Mouse (Mus musculus) midbrain, embryonic 13.5 days (tissue): ENCODE measurements around the gene S1pr3. TPM values are rescaled to one million over a fixed set of nuclear protein-coding genes. Genes with fewer than 3 reads are reported as not detected.

Source experiments
- ATAC-seq: fragments of 200-750 bp; cut with Nextera tagmentation; 2 replicates; pipeline ENCODE4 v1.8.0; 2017; ENCODE audit warnings: mild to moderate bottlenecking, moderate TSS enrichment, moderate library complexity
- H3K27ac ChIP-seq: fragments of 300-500 bp; sonication (generic); 2 replicates; pipeline ENCODE4 v1.5.1; 2015; ENCODE audit warnings: inconsistent platforms, mild to moderate bottlenecking, moderate library complexity
- H3K27me3 ChIP-seq: fragments of 300-500 bp; sonication (generic); 2 replicates; pipeline ENCODE4 v1.6.1; 2015; ENCODE audit warnings: mild to moderate bottlenecking, inconsistent platforms
- H3K36me3 ChIP-seq: fragments of 300-500 bp; sonication (generic); 2 replicates; pipeline ENCODE4 v1.6.1; 2015; ENCODE audit warnings: mild to moderate bottlenecking, inconsistent platforms
- H3K4me1 ChIP-seq: fragments of 300-500 bp; sonication (generic); replicated peaks from 2 replicates; pipeline ENCODE4 v1.6.1; 2015; ENCODE audit warnings: inconsistent platforms
- H3K4me2 ChIP-seq: fragments of 300-500 bp; sonication (generic); replicated peaks from 2 replicates; pipeline ENCODE4 v1.6.1; 2015; ENCODE audit warnings: moderate library complexity, mild to moderate bottlenecking, inconsistent platforms
- H3K4me3 ChIP-seq: fragments of 300-500 bp; sonication (generic); replicated peaks from 2 replicates; pipeline ENCODE4 v1.5.1; 2015; ENCODE audit warnings: mild to moderate bottlenecking, inconsistent platforms
- H3K9ac ChIP-seq: fragments of 300-500 bp; sonication (generic); replicated peaks from 2 replicates; pipeline ENCODE4 v1.6.1; 2015; ENCODE audit warnings: mild to moderate bottlenecking, inconsistent platforms
- H3K9me3 ChIP-seq: fragments of 300-500 bp; sonication (generic); 2 replicates; pipeline ENCODE4 v1.6.1; 2016; ENCODE audit warnings: mild to moderate bottlenecking, inconsistent platforms
- WGBS: fragments of 180-500 bp; shearing (Covaris S2); methylation state at CpG from one replicate; pipeline ENCODE4 v1.1.7; 2015; 5-methylcytosine and 5-hydroxymethylcytosine counted together
- polyA plus RNA-seq: library from polyadenylated mRNA; unstranded; fragments of >200 nt; fragmentation: Nextera tagmentation; extraction: Ambion mirVana; gene quantifications from 2 replicates; pipeline ENCODE4 v1.2.1, GENCODE M21; 2015

The S1pr3 gene
- polyA plus RNA-seq, 1 experiment from 2014 or later, result 10.4 TPM

DNA sequence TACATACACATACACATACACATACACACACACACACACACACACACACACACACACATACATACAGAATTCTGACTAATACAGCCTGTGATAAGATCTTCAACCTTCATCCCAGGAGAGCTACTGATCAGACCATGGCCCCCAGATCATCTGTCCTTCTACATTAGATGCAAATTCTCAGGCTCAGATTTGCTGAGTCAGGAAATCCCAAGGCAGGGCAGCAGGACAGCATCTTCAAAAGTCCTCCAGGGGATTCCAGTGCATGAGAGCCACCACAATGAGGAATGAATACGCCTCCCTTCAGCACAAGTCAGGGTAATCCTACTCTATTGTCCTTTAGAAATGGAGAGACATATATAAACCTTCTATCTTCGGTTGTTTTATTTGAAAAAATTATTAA is 23.5 kb upstream of the S1pr3 start:
- Histone ChIP-seq H3K4me3 (no peak overlapping the region), H3K4me2 (no peak overlapping the region), H3K27ac (no peak overlapping the region), H3K9me3 (no peaks in the 10 kb centered on the region), H3K36me3 (no peaks in the 10 kb centered on the region), H3K9ac (no peak overlapping the region), H3K27me3 (no peaks in the 10 kb centered on the region), H3K4me1 (peaks cover 16% of the 10 kb centered on the region)
- 61% methylated on average over 2 of the region's 2 CpGs for WGBS
- ATAC-seq, result no peak

- no peak for ATAC-seq
- H3K36me3 ChIP-seq, result no peaks in the 10 kb centered on the region
- no peak overlapping the region for H3K4me3 ChIP-seq
- no peak overlapping the region for H3K4me2 ChIP-seq
- H3K4me1 ChIP-seq, result peaks cover 16% of the 10 kb centered on the region
- H3K27ac ChIP-seq, result peak overlapping the region; percentile 3; the same call in 1 of the 2 replicates
- no peaks in the 10 kb centered on the region for H3K9me3 ChIP-seq
- H3K9ac ChIP-seq, result no peak overlapping the region
- 60% methylated on average over 4 of the region's 4 CpGs for WGBS
- no peaks in the 10 kb centered on the region for H3K27me3 ChIP-seq
Observed at GRCm38 (mm10) chr13:51387908-51388307, 20.5 kb upstream of the S1pr3 start.

DNA sequence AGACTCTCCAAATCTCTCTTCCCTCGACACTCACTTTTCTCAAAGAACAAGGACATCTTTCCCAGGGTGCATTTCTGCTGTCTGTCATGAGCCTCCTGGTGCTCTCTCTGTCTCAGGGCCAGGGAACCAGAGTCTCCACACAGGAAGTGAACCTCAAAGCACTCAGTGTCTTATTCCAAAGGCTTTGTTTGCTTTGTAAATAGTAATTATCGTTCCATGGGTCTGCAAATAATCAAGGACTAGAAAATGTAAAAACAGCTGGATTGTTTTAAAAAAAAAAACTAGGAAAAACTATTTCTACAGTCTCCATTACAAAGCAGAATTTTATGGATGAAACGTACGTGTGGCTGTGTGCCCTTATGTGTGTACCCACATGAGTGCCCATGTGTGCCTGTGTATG is 18.0 kb upstream of the S1pr3 start:
- Histone ChIP-seq H3K9me3 (0 out of 2 replicates have a peak, but pooled peaks cover 3% of the 10 kb centered on the region), H3K9ac (no peak overlapping the region), H3K4me3 (no peak overlapping the region), H3K27ac (no peak overlapping the region), H3K4me1 (peaks cover 13% of the 10 kb centered on the region), H3K4me2 (no peak overlapping the region), H3K27me3 (no peaks in the 10 kb centered on the region), H3K36me3 (0 out of 2 replicates have a peak, but pooled peaks cover under 1% of the 10 kb centered on the region)
- WGBS, result 83% methylated on average over 4 of the region's 4 CpGs
- ATAC-seq, result no peak

- Histone ChIP-seq H3K9ac (no peak overlapping the region), H3K27me3 (no peaks in the 10 kb centered on the region), H3K4me2 (no peak overlapping the region), H3K4me3 (no peak overlapping the region), H3K36me3 (0 out of 2 replicates have a peak, but pooled peaks cover 4% of the 10 kb centered on the region), H3K9me3 (0 out of 2 replicates have a peak, but pooled peaks cover 3% of the 10 kb centered on the region), H3K4me1 (peaks cover 13% of the 10 kb centered on the region), H3K27ac (no peak overlapping the region)
- WGBS, result 90% methylated on average over 6 of the region's 6 CpGs
- no peak for ATAC-seq
Observed at GRCm38 (mm10) chr13:51391359-51391916, 17.0 kb upstream of the S1pr3 start.

DNA sequence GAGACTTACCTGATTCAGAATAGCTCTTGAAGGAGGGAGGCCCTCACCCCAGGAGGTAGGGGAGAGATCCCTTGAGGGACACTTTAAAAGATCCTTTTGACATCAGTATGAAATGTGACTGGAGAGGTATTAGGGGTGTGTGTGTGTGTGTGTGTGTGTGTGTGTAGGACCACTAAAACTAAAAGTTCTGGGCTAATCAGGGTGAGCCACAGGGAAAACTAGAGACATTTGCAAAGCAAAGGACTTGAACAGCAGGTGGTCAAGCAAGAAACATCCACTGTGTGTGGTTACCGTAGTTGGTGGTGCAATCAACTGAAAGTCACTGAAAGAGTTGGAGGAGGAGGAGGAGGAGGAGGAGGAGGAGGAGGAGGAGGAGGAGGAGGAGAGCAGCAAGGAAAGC is 16.2 kb upstream of the S1pr3 start:
- H3K4me3 ChIP-seq, result no peak overlapping the region
- H3K27ac ChIP-seq, result no peak overlapping the region
- ATAC-seq, result no peak
- 0 out of 2 replicates have a peak, but pooled peaks cover 3% of the 10 kb centered on the region for H3K9me3 ChIP-seq
- no CpG with 5 or more reads among the region's 1 CpGs for WGBS
- H3K4me1 ChIP-seq, result peaks cover 13% of the 10 kb centered on the region
- H3K36me3 ChIP-seq, result 0 out of 2 replicates have a peak, but pooled peaks cover 4% of the 10 kb centered on the region
- H3K4me2 ChIP-seq, result no peak overlapping the region
- H3K9ac ChIP-seq, result no peak overlapping the region
- H3K27me3 ChIP-seq, result no peaks in the 10 kb centered on the region

GRCm38 (mm10) chr13:51397861-51398260 is 10.6 kb upstream of the S1pr3 start:
- Histone ChIP-seq H3K4me1 (peaks cover 14% of the 10 kb centered on the region; the same call in 1 of the 2 replicates), H3K27me3 (no peaks in the 10 kb centered on the region), H3K9ac (no peak overlapping the region), H3K27ac (no peak overlapping the region), H3K36me3 (0 out of 2 replicates have a peak, but pooled peaks cover 4% of the 10 kb centered on the region), H3K4me3 (no peak overlapping the region), H3K4me2 (no peak overlapping the region), H3K9me3 (0 out of 2 replicates have a peak, but pooled peaks cover 3% of the 10 kb centered on the region)
- WGBS, result 90% methylated on average over 6 of the region's 6 CpGs
- no peak for ATAC-seq

DNA sequence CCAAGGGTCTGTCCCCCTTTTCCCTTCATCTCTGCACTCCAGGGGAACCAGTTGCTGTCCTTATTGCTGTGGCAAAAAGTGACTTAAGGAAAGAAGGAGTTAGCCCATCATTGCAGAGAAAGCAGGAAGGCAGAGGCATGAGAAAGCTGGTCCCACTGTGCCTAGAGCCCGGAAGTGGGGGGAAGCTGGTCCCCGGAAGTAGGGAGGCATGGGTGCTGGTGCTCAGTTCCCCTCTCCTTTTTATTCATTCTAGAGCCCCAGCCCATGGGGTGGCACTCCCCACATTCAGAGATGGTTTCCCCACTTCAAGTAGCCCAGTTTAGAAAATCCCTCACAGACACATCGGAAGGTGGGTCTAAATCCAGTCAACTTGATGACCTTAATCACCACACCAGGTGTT is 8.9 kb upstream of the S1pr3 start:
- no peaks in the 10 kb centered on the region for H3K27me3 ChIP-seq
- H3K36me3 ChIP-seq, result 0 out of 2 replicates have a peak, but pooled peaks cover 4% of the 10 kb centered on the region
- no peak overlapping the region for H3K4me3 ChIP-seq
- no peak overlapping the region for H3K4me2 ChIP-seq
- H3K27ac ChIP-seq, result no peak overlapping the region
- WGBS, result 95% methylated on average over 3 of the region's 3 CpGs
- H3K9ac ChIP-seq, result no peak overlapping the region
- 0 out of 2 replicates have a peak, but pooled peaks cover 3% of the 10 kb centered on the region for H3K9me3 ChIP-seq
- ATAC-seq, result no peak
- H3K4me1 ChIP-seq, result peaks cover 14% of the 10 kb centered on the region; the same call in 1 of the 2 replicates

DNA sequence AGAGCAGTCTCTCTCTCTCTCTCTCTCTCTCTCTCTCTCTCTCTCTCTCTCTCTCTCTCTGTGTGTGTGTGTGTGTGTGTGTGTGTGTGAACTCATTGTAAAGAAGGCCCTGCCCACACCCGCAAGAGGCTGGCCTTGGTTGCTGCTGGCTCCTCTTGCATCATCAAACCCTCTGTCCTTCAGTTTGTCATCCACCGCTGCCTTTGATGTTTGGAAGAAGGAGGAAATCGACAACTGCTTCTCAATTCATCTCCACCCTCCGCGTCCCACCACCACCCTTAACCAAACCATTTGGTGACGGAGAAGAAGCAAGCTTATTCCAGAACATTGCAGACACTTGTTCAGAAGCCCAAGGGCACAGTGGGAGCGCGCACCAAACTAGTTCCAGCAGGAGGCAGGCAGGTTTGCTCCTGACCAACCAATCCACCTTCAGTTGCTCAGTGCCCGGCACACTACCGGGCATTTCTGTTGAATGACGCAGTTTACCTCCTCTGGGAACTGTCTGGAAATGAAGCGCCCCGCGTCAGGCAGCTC is 8.2 kb upstream of the S1pr3 start:
- 33% methylated on average over 14 of the region's 14 CpGs for WGBS
- Histone ChIP-seq H3K4me3 (peak overlapping the region; percentile 39), H3K4me2 (peak overlapping the region; percentile 65), H3K9ac (peak overlapping the region; percentile 46; the same call in 1 of the 2 replicates), H3K27ac (no peak overlapping the region), H3K9me3 (0 out of 2 replicates have a peak, but pooled peaks cover 1% of the 10 kb centered on the region), H3K36me3 (0 out of 2 replicates have a peak, but pooled peaks cover 4% of the 10 kb centered on the region), H3K4me1 (peaks cover 14% of the 10 kb centered on the region; the same call in 1 of the 2 replicates), H3K27me3 (no peaks in the 10 kb centered on the region)
- peak; percentile 75 for ATAC-seq

- Histone ChIP-seq H3K4me1 (peaks cover 14% of the 10 kb centered on the region; the same call in 1 of the 2 replicates), H3K27me3 (no peaks in the 10 kb centered on the region), H3K4me2 (peak overlapping the region; percentile 65), H3K9ac (peak overlapping the region; percentile 46), H3K27ac (no peak overlapping the region), H3K4me3 (peak overlapping the region; percentile 39), H3K9me3 (no peaks in the 10 kb centered on the region), H3K36me3 (no peaks in the 10 kb centered on the region)
- peak; percentile 73 for ATAC-seq
- 11% methylated on average over 20 of the region's 20 CpGs for WGBS
Observed at GRCm38 (mm10) chr13:51400736-51401501, 7.5 kb upstream of the S1pr3 start.

- no peak for ATAC-seq
- no peak overlapping the region for H3K27ac ChIP-seq
- no peak overlapping the region for H3K4me3 ChIP-seq
- peaks cover 21% of the 10 kb centered on the region for H3K27me3 ChIP-seq
- H3K4me2 ChIP-seq, result no peak overlapping the region
- no peak overlapping the region for H3K9ac ChIP-seq
- H3K4me1 ChIP-seq, result peaks cover 34% of the 10 kb centered on the region
- WGBS, result 91% methylated on average over 4 of the region's 4 CpGs
- no peaks in the 10 kb centered on the region for H3K36me3 ChIP-seq
- no peaks in the 10 kb centered on the region for H3K9me3 ChIP-seq
Observed at GRCm38 (mm10) chr13:51404566-51404965, 3.9 kb upstream of the S1pr3 start.

- no peak overlapping the region for H3K27ac ChIP-seq
- ATAC-seq, result no peak
- peaks cover 26% of the 10 kb centered on the region for H3K4me1 ChIP-seq
- no peak overlapping the region for H3K4me3 ChIP-seq
- H3K36me3 ChIP-seq, result no peaks in the 10 kb centered on the region
- 94% methylated on average over 13 of the region's 13 CpGs for WGBS
- no peaks in the 10 kb centered on the region for H3K9me3 ChIP-seq
- no peak overlapping the region for H3K4me2 ChIP-seq
- no peak overlapping the region for H3K9ac ChIP-seq
- peaks cover 32% of the 10 kb centered on the region for H3K27me3 ChIP-seq
Observed at GRCm38 (mm10) chr13:51405731-51406320, 2.6 kb upstream of the S1pr3 start.
